Mouse (Mus musculus) urinary bladder, postnatal 4 days (tissue): ENCODE results near the gene Zfp30.

ENCODE experiments used
- DNase-seq, 2 experiments: peaks; one replicate each; pipeline ENCODE4 v3.0.0; 2021 to 2022; ENCODE audit warnings: low spot score in 2 of 2

Gene Zfp30

GRCm38 (mm10) chr7:29829804-29830203, 46.0 kb downstream of the Zfp30 start:
- DNase-seq, result no peak

GRCm38 (mm10) chr7:29836816-29837215, 53.0 kb downstream of the Zfp30 start:
- DNase-seq, result no peak

GRCm38 (mm10) chr7:29839256-29839655, 55.5 kb downstream of the Zfp30 start:
- no peak for DNase-seq

GRCm38 (mm10) chr7:29842105-29842504, 58.3 kb downstream of the Zfp30 start:
- no peak for DNase-seq
